Comparison of ENCODE assay signal across 8 mouse cellular contexts in genomic region chr16:50529511-50530416, GRCm38 (mm10).
DNase-seq lines count a peak whose midpoint lies in the region; ATAC-seq and TF ChIP-seq lines count a peak whose summit lies in the region.

No protein-coding gene starts in this region.

- no peak; the same call in 1 of the 2 replicates for TF ChIP-seq POLR2A in bone marrow, adult 2 months (IDR thresholded peaks at IDR 0.05; ENCODE audit: borderline replicate concordance, control insufficient read depth, low read depth, low read length)
- peak; percentile 79 for TF ChIP-seq POLR2A in embryonic fibroblast, embryonic 13.5 days (IDR thresholded peaks at IDR 0.05; ENCODE audit: low read depth, low read length)
- TF ChIP-seq POLR2A in liver, adult 2 months (IDR thresholded peaks at IDR 0.05; ENCODE audit: extremely low read depth, insufficient read depth, low read length) = no peak

- peak overlapping the region; percentile 55 for H3K27ac ChIP-seq in bone marrow, adult 2 months (ENCODE audit: control insufficient read depth, insufficient read depth, low read depth, low read length, poor library complexity)
- H3K27ac ChIP-seq in embryonic fibroblast, embryonic 13.5 days (ENCODE audit: insufficient read depth, low read length) = peak overlapping the region; percentile 98
- H3K27ac ChIP-seq in heart, embryonic 13.5 days (replicated peaks) = peak overlapping the region; percentile 97
- H3K27ac ChIP-seq in kidney, postnatal 0 days = peak overlapping the region; percentile 92
- H3K27ac ChIP-seq in liver, adult 2 months (replicated peaks; ENCODE audit: insufficient read depth, low read depth, low read length) = no peak overlapping the region

- ATAC-seq in heart, embryonic 13.5 days (ENCODE audit: extremely low read depth, insufficient number of reproducible peaks, low FRiP score, low TSS enrichment) = no peak
- peak; percentile 68 for ATAC-seq in kidney, postnatal 0 days (replicated peaks; ENCODE audit: low FRiP score, low read depth)
- ATAC-seq in monocyte, adult 5-6 weeks (replicated peaks; ENCODE audit: insufficient number of reproducible peaks, low FRiP score, low TSS enrichment, poor library complexity, severe bottlenecking) = peak; percentile 70

- H3K4me1 ChIP-seq in bone marrow, adult 2 months (ENCODE audit: control insufficient read depth, insufficient read depth, low read length) = no peaks in the 10 kb centered on the region; the same call in 1 of the 2 replicates
- no peaks in the 10 kb centered on the region for H3K4me1 ChIP-seq in embryonic fibroblast, embryonic 13.5 days (ENCODE audit: control insufficient read depth, insufficient read depth, low read length)
- peaks cover 16% of the 10 kb centered on the region for H3K4me1 ChIP-seq in heart, embryonic 13.5 days
- H3K4me1 ChIP-seq in kidney, postnatal 0 days (replicated peaks; ENCODE audit: insufficient read depth, low read length) = 0 out of 2 replicates have a peak, but pooled peaks cover 4% of the 10 kb centered on the region
- 0 out of 2 replicates have a peak, but pooled peaks cover 2% of the 10 kb centered on the region for H3K4me1 ChIP-seq in liver, adult 2 months (ENCODE audit: control insufficient read depth, insufficient read depth, low read length)

- WGBS in bone marrow, adult 2 months = under 1% methylated on average over 46 of the region's 46 CpGs
- under 1% methylated on average over 46 of the region's 46 CpGs for WGBS in heart, embryonic 13.5 days
- under 1% methylated on average over 46 of the region's 46 CpGs for WGBS in kidney, postnatal 0 days
- under 1% methylated on average over 46 of the region's 46 CpGs for WGBS in liver, adult 2 months

- no peaks in the 10 kb centered on the region for H3K79me2 ChIP-seq in liver, adult 2 months (ENCODE audit: control insufficient read depth, insufficient read depth, low read length)

- H3K36me3 ChIP-seq in heart, embryonic 13.5 days = no peaks in the 10 kb centered on the region
- H3K36me3 ChIP-seq in kidney, postnatal 0 days (ENCODE audit: insufficient read depth, low read length) = no peaks in the 10 kb centered on the region
- H3K36me3 ChIP-seq in liver, adult 2 months (ENCODE audit: control insufficient read depth, insufficient read depth, low read length) = no peaks in the 10 kb centered on the region

- H3K27me3 ChIP-seq in heart, embryonic 13.5 days (replicated peaks) = no peaks in the 10 kb centered on the region
- no peaks in the 10 kb centered on the region for H3K27me3 ChIP-seq in kidney, postnatal 0 days (ENCODE audit: insufficient read depth, low read length)
- no peaks in the 10 kb centered on the region for H3K27me3 ChIP-seq in liver, adult 2 months (ENCODE audit: control insufficient read depth, insufficient read depth, low read length)

- H3K4me2 ChIP-seq in heart, embryonic 13.5 days = peak overlapping the region; percentile 97
- H3K4me2 ChIP-seq in kidney, postnatal 0 days (ENCODE audit: low read length) = peak overlapping the region; percentile 99

- H3K4me3 ChIP-seq in bone marrow, adult 2 months (replicated peaks; ENCODE audit: control insufficient read depth, low read depth, low read length) = peak overlapping the region; percentile 84
- H3K4me3 ChIP-seq in embryonic fibroblast, embryonic 13.5 days (ENCODE audit: insufficient read depth, low read length) = peak overlapping the region; percentile 65
- peak overlapping the region; percentile 74 for H3K4me3 ChIP-seq in heart, embryonic 13.5 days
- H3K4me3 ChIP-seq in kidney, postnatal 0 days (replicated peaks; ENCODE audit: low read depth, low read length) = peak overlapping the region; percentile 82
- peak overlapping the region; percentile 67 for H3K4me3 ChIP-seq in liver, adult 2 months (ENCODE audit: insufficient read depth, low read depth, low read length)

- no peaks in the 10 kb centered on the region for H3K9me3 ChIP-seq in heart, embryonic 13.5 days
- no peaks in the 10 kb centered on the region for H3K9me3 ChIP-seq in kidney, postnatal 0 days (replicated peaks; ENCODE audit: low read length)

- TF ChIP-seq CTCF in bone marrow, adult 2 months (IDR thresholded peaks at IDR 0.05; ENCODE audit: control insufficient read depth, insufficient read depth, low read length) = peak; percentile 83
- TF ChIP-seq CTCF in embryonic fibroblast, embryonic 13.5 days (IDR thresholded peaks at IDR 0.05; ENCODE audit: borderline replicate concordance, insufficient read depth, low read length) = peak; percentile 90
- peak; percentile 91 for TF ChIP-seq CTCF in kidney, postnatal 0 days (IDR thresholded peaks at IDR 0.05; ENCODE audit: low read depth)
- peak; percentile 94 for TF ChIP-seq CTCF in liver, adult 2 months (IDR thresholded peaks at IDR 0.05; ENCODE audit: low read depth, low read length)

- H3K9ac ChIP-seq in heart, embryonic 13.5 days = peak overlapping the region; percentile 91
- H3K9ac ChIP-seq in kidney, postnatal 0 days (ENCODE audit: low read depth, low read length) = peak overlapping the region; percentile 81
- peak overlapping the region; percentile 54 for H3K9ac ChIP-seq in liver, adult 2 months (ENCODE audit: low read depth, low read length)

- DNase-seq in B cell, adult 2 months = peak; percentile 84 to 87
- peak; percentile 95 for DNase-seq in kidney, postnatal 0 days (ENCODE audit: low spot score)
- peak; percentile 52 for DNase-seq in liver, adult 2 months (ENCODE audit: extremely low read depth, low read depth, low spot score)
- peak; percentile 68 to 71 for DNase-seq in spleen, postnatal 36 days (ENCODE audit: low spot score in 2 of 2)
